Mouse (Mus musculus) forebrain, embryonic 16.5 days (tissue): Measurements from ENCODE around the gene Ak1. TPM values are rescaled to one million over a fixed set of nuclear protein-coding genes. Genes with fewer than 3 reads are reported as not detected.

Source experiments
- ATAC-seq: fragments of 200-750 bp; cut with Nextera tagmentation; 2 replicates; pipeline ENCODE4 v1.8.0; 2017; ENCODE audit warnings: mild to moderate bottlenecking, moderate library complexity
- H3K27ac ChIP-seq: fragments of 300-500 bp; sonication (generic); 2 replicates; pipeline ENCODE4 v1.5.1; 2014; ENCODE audit warnings: low read length, control low read depth
- H3K27me3 ChIP-seq: fragments of 300-500 bp; sonication (generic); replicated peaks from 2 replicates; pipeline ENCODE4 v1.6.1; 2014; ENCODE audit warnings: low read length; ENCODE audit not compliant: control insufficient read depth, insufficient read depth
- H3K36me3 ChIP-seq: fragments of 300-500 bp; sonication (generic); 2 replicates; pipeline ENCODE4 v1.6.1; 2014; ENCODE audit not compliant: control insufficient read depth, insufficient read depth
- H3K4me1 ChIP-seq: fragments of 300-500 bp; sonication (generic); replicated peaks from 2 replicates; pipeline ENCODE4 v1.6.1; 2014; ENCODE audit warnings: low read length; ENCODE audit not compliant: control insufficient read depth, insufficient read depth
- H3K4me2 ChIP-seq: fragments of 300-500 bp; sonication (generic); 2 replicates; pipeline ENCODE4 v1.6.1; 2014; ENCODE audit warnings: mild to moderate bottlenecking, low read length, control low read depth
- H3K4me3 ChIP-seq: fragments of 300-500 bp; sonication (generic); replicated peaks from 2 replicates; pipeline ENCODE4 v1.5.1; 2014; ENCODE audit warnings: mild to moderate bottlenecking, low read length, control low read depth
- H3K9ac ChIP-seq: fragments of 300-500 bp; sonication (generic); replicated peaks from 2 replicates; pipeline ENCODE4 v1.6.1; 2014; ENCODE audit warnings: low read depth, low read length, control low read depth
- H3K9me3 ChIP-seq: fragments of 300-500 bp; sonication (generic); 2 replicates; pipeline ENCODE4 v1.6.1; 2016; ENCODE audit warnings: low read length; ENCODE audit not compliant: control insufficient read depth
- WGBS: fragments of 180-500 bp; shearing (Covaris S2); extraction: QIAGEN DNeasy Blood & Tissue Kit; methylation state at CpG from one replicate; pipeline ENCODE4 v1.1.7; 2014; 5-methylcytosine and 5-hydroxymethylcytosine counted together
- polyA plus RNA-seq: library from polyadenylated mRNA; unstranded; fragments of >200 nt; fragmentation: Nextera tagmentation; extraction: Ambion mirVana; gene quantifications from 2 replicates; pipeline ENCODE4 v1.2.1, GENCODE M21; 2015

Gene Ak1
- polyA plus RNA-seq, 1 experiment from 2014 or later, result 91.2 TPM

- H3K4me3 ChIP-seq, result peak overlapping the region; percentile 60
- peak overlapping the region; percentile 80 for H3K9ac ChIP-seq
- WGBS, result 6% methylated on average over 34 of the region's 34 CpGs
- no peak overlapping the region for H3K27ac ChIP-seq
- no peaks in the 10 kb centered on the region for H3K9me3 ChIP-seq
- peak overlapping the region; percentile 63 for H3K4me2 ChIP-seq
- H3K4me1 ChIP-seq, result peaks cover 23% of the 10 kb centered on the region
- peak; percentile 26 for ATAC-seq
- H3K27me3 ChIP-seq, result 0 out of 2 replicates have a peak, but pooled peaks cover 2% of the 10 kb centered on the region
- no peaks in the 10 kb centered on the region for H3K36me3 ChIP-seq
Observed at GRCm38 (mm10) chr2:32607262-32607947, 14.2 kb upstream of the Ak1 start.

- H3K36me3 ChIP-seq, result no peaks in the 10 kb centered on the region
- 0 out of 2 replicates have a peak, but pooled peaks have one; percentile 27 for ATAC-seq
- no peaks in the 10 kb centered on the region for H3K9me3 ChIP-seq
- 0 out of 2 replicates have a peak, but pooled peaks cover 2% of the 10 kb centered on the region for H3K27me3 ChIP-seq
- peak overlapping the region; percentile 14; the same call in 1 of the 2 replicates for H3K4me3 ChIP-seq
- peak overlapping the region; percentile 63 for H3K4me2 ChIP-seq
- 13% methylated on average over 25 of the region's 25 CpGs for WGBS
- no peak overlapping the region for H3K9ac ChIP-seq
- H3K4me1 ChIP-seq, result peaks cover 20% of the 10 kb centered on the region
- H3K27ac ChIP-seq, result no peak overlapping the region
Observed at GRCm38 (mm10) chr2:32608141-32608777, 13.3 kb upstream of the Ak1 start.

- Histone ChIP-seq H3K9me3 (no peaks in the 10 kb centered on the region), H3K9ac (no peak overlapping the region), H3K27me3 (0 out of 2 replicates have a peak, but pooled peaks cover 2% of the 10 kb centered on the region), H3K36me3 (no peaks in the 10 kb centered on the region), H3K4me2 (peak overlapping the region; percentile 63), H3K4me3 (no peak overlapping the region), H3K4me1 (peaks cover 20% of the 10 kb centered on the region), H3K27ac (no peak overlapping the region)
- no peak for ATAC-seq
- WGBS, result 51% methylated on average over 18 of the region's 18 CpGs
Observed at GRCm38 (mm10) chr2:32608778-32609435, 12.7 kb upstream of the Ak1 start.

- Histone ChIP-seq H3K4me3 (peak overlapping the region; percentile 43), H3K36me3 (no peaks in the 10 kb centered on the region; the same call in 1 of the 2 replicates), H3K4me2 (peak overlapping the region; percentile 54), H3K4me1 (peaks cover 20% of the 10 kb centered on the region), H3K27ac (no peak overlapping the region), H3K9ac (peak overlapping the region; percentile 35; the same call in 1 of the 2 replicates), H3K27me3 (0 out of 2 replicates have a peak, but pooled peaks cover 2% of the 10 kb centered on the region), H3K9me3 (no peaks in the 10 kb centered on the region)
- ATAC-seq, result peak; percentile 21; the same call in 1 of the 2 replicates
- 15% methylated on average over 23 of the region's 23 CpGs for WGBS
Observed at GRCm38 (mm10) chr2:32610610-32611229, 10.8 kb upstream of the Ak1 start.

- Histone ChIP-seq H3K27ac (no peak overlapping the region), H3K27me3 (0 out of 2 replicates have a peak, but pooled peaks cover 2% of the 10 kb centered on the region), H3K9me3 (no peaks in the 10 kb centered on the region), H3K4me3 (no peak overlapping the region), H3K4me1 (peaks cover 20% of the 10 kb centered on the region), H3K9ac (no peak overlapping the region), H3K4me2 (no peak overlapping the region), H3K36me3 (no peaks in the 10 kb centered on the region; the same call in 1 of the 2 replicates)
- 71% methylated on average over 26 of the region's 26 CpGs for WGBS
- no peak for ATAC-seq
Observed at GRCm38 (mm10) chr2:32612274-32612673, 9.3 kb upstream of the Ak1 start.

GRCm38 (mm10) chr2:32617109-32617508 lies 4.4 kb upstream of the Ak1 start:
- H3K27me3 ChIP-seq, result no peaks in the 10 kb centered on the region
- 96% methylated on average over 1 of the region's 1 CpGs for WGBS
- no peak overlapping the region for H3K9ac ChIP-seq
- H3K4me2 ChIP-seq, result no peak overlapping the region
- no peaks in the 10 kb centered on the region; the same call in 1 of the 2 replicates for H3K36me3 ChIP-seq
- no peak overlapping the region for H3K27ac ChIP-seq
- H3K4me1 ChIP-seq, result 0 out of 2 replicates have a peak, but pooled peaks cover 3% of the 10 kb centered on the region
- peaks cover 3% of the 10 kb centered on the region; the same call in 1 of the 2 replicates for H3K9me3 ChIP-seq
- ATAC-seq, result no peak
- no peak overlapping the region for H3K4me3 ChIP-seq

GRCm38 (mm10) chr2:32617601-32618000 lies 4.0 kb upstream of the Ak1 start:
- H3K4me3 ChIP-seq, result no peak overlapping the region
- ATAC-seq, result no peak
- no peak overlapping the region for H3K27ac ChIP-seq
- H3K4me1 ChIP-seq, result 0 out of 2 replicates have a peak, but pooled peaks cover 3% of the 10 kb centered on the region
- no peaks in the 10 kb centered on the region; the same call in 1 of the 2 replicates for H3K36me3 ChIP-seq
- no peaks in the 10 kb centered on the region for H3K27me3 ChIP-seq
- 93% methylated on average over 4 of the region's 4 CpGs for WGBS
- H3K9me3 ChIP-seq, result peaks cover 3% of the 10 kb centered on the region; the same call in 1 of the 2 replicates
- H3K4me2 ChIP-seq, result no peak overlapping the region
- no peak overlapping the region for H3K9ac ChIP-seq

GRCm38 (mm10) chr2:32618051-32618450 lies 3.5 kb upstream of the Ak1 start:
- WGBS, result 77% methylated on average over 9 of the region's 9 CpGs
- Histone ChIP-seq H3K9me3 (peaks cover 3% of the 10 kb centered on the region; the same call in 1 of the 2 replicates), H3K27ac (no peak overlapping the region), H3K27me3 (no peaks in the 10 kb centered on the region), H3K36me3 (no peaks in the 10 kb centered on the region; the same call in 1 of the 2 replicates), H3K9ac (no peak overlapping the region), H3K4me3 (no peak overlapping the region), H3K4me2 (no peak overlapping the region), H3K4me1 (0 out of 2 replicates have a peak, but pooled peaks cover 3% of the 10 kb centered on the region)
- no peak for ATAC-seq
